Mouse (Mus musculus) hindbrain, embryonic 12.5 days (tissue): ENCODE results near the gene Slc35b3. TPM values are rescaled to one million over a fixed set of nuclear protein-coding genes. Genes with fewer than 3 reads are reported as not detected.

Experiments
- ATAC-seq: fragments of 200-750 bp; cut with Nextera tagmentation; 2 replicates; pipeline ENCODE4 v1.8.0; 2017; ENCODE audit warnings: moderate TSS enrichment; ENCODE audit not compliant: low FRiP score
- H3K27ac ChIP-seq: fragments of 300-500 bp; sonication (generic); 2 replicates; pipeline ENCODE4 v1.5.1; 2016; ENCODE audit warnings: mild to moderate bottlenecking
- H3K27me3 ChIP-seq: fragments of 300-500 bp; sonication (generic); 2 replicates; pipeline ENCODE4 v1.6.1; 2016; ENCODE audit warnings: mild to moderate bottlenecking
- H3K36me3 ChIP-seq: fragments of 300-500 bp; sonication (generic); 2 replicates; pipeline ENCODE4 v1.6.1; 2016; ENCODE audit warnings: mild to moderate bottlenecking
- H3K4me1 ChIP-seq: fragments of 300-500 bp; sonication (generic); 2 replicates; pipeline ENCODE4 v1.6.1; 2016
- H3K4me2 ChIP-seq: fragments of 300-500 bp; sonication (generic); replicated peaks from 2 replicates; pipeline ENCODE4 v1.6.1; 2016; ENCODE audit warnings: mild to moderate bottlenecking
- H3K4me3 ChIP-seq: fragments of 300-500 bp; sonication (generic); 2 replicates; pipeline ENCODE4 v1.5.1; 2016; ENCODE audit warnings: mild to moderate bottlenecking
- H3K9ac ChIP-seq: fragments of 300-500 bp; sonication (generic); 2 replicates; pipeline ENCODE4 v1.6.1; 2016; ENCODE audit warnings: mild to moderate bottlenecking, moderate library complexity
- H3K9me3 ChIP-seq: fragments of 300-500 bp; sonication (generic); replicated peaks from 2 replicates; pipeline ENCODE4 v1.6.1; 2016; ENCODE audit warnings: mild to moderate bottlenecking
- WGBS: fragments of 180-500 bp; shearing (Covaris S2); methylation state at CpG from one replicate; pipeline ENCODE4 v1.1.7; 2016; 5-methylcytosine and 5-hydroxymethylcytosine counted together
- polyA plus RNA-seq: library from polyadenylated mRNA; unstranded; fragments of >200 nt; fragmentation: Nextera tagmentation; extraction: Ambion mirVana; gene quantifications from 2 replicates; pipeline ENCODE4 v1.2.1, GENCODE M21; 2016

Gene Slc35b3
- polyA plus RNA-seq, 1 experiment from 2014 or later: 32.4 TPM

GRCm38 (mm10) chr13:38935856-38936446 is 24.7 kb downstream of the Slc35b3 start:
- 93% methylated on average over 10 of the region's 10 CpGs for WGBS
- Histone ChIP-seq H3K36me3 (peaks cover 53% of the 10 kb centered on the region), H3K9me3 (no peaks in the 10 kb centered on the region), H3K4me1 (no peaks in the 10 kb centered on the region), H3K27ac (no peak overlapping the region), H3K9ac (no peak overlapping the region), H3K4me3 (no peak overlapping the region), H3K4me2 (no peak overlapping the region), H3K27me3 (no peaks in the 10 kb centered on the region)
- ATAC-seq: no peak

- H3K4me2 ChIP-seq: no peak overlapping the region
- no peak overlapping the region for H3K9ac ChIP-seq
- no peaks in the 10 kb centered on the region for H3K27me3 ChIP-seq
- ATAC-seq: no peak
- no peaks in the 10 kb centered on the region for H3K4me1 ChIP-seq
- H3K36me3 ChIP-seq: peaks cover 23% of the 10 kb centered on the region
- H3K4me3 ChIP-seq: no peak overlapping the region
- 97% methylated on average over 15 of the region's 15 CpGs for WGBS
- no peaks in the 10 kb centered on the region for H3K9me3 ChIP-seq
- no peak overlapping the region for H3K27ac ChIP-seq
These were observed 30.7 kb downstream of the Slc35b3 start for GRCm38 (mm10) chr13:38929843-38930578.

- Histone ChIP-seq H3K4me3 (no peak overlapping the region), H3K9ac (no peak overlapping the region), H3K36me3 (no peaks in the 10 kb centered on the region), H3K27me3 (no peaks in the 10 kb centered on the region), H3K4me1 (no peaks in the 10 kb centered on the region), H3K27ac (no peak overlapping the region), H3K9me3 (no peaks in the 10 kb centered on the region), H3K4me2 (no peak overlapping the region)
- no peak for ATAC-seq
- WGBS: 70% methylated on average over 3 of the region's 3 CpGs
These were observed 38.0 kb downstream of the Slc35b3 start for GRCm38 (mm10) chr13:38922676-38923075.

GRCm38 (mm10) chr13:38921306-38921705 is 39.4 kb downstream of the Slc35b3 start:
- no peak for ATAC-seq
- H3K4me1 ChIP-seq: no peaks in the 10 kb centered on the region
- no peaks in the 10 kb centered on the region for H3K36me3 ChIP-seq
- no peaks in the 10 kb centered on the region for H3K27me3 ChIP-seq
- H3K9me3 ChIP-seq: no peaks in the 10 kb centered on the region
- H3K4me2 ChIP-seq: no peak overlapping the region
- no peak overlapping the region for H3K9ac ChIP-seq
- no peak overlapping the region for H3K4me3 ChIP-seq
- 86% methylated on average over 1 of the region's 1 CpGs for WGBS
- H3K27ac ChIP-seq: no peak overlapping the region

- WGBS: 70% methylated on average over 9 of the region's 9 CpGs
- Histone ChIP-seq H3K27me3 (no peaks in the 10 kb centered on the region), H3K36me3 (no peaks in the 10 kb centered on the region), H3K4me1 (no peaks in the 10 kb centered on the region), H3K9ac (no peak overlapping the region), H3K9me3 (no peaks in the 10 kb centered on the region), H3K27ac (no peak overlapping the region), H3K4me3 (no peak overlapping the region), H3K4me2 (no peak overlapping the region)
- no peak for ATAC-seq
These were observed 42.3 kb downstream of the Slc35b3 start for GRCm38 (mm10) chr13:38918188-38918885.

- no peaks in the 10 kb centered on the region for H3K27me3 ChIP-seq
- no peak overlapping the region for H3K9ac ChIP-seq
- no peak overlapping the region for H3K4me3 ChIP-seq
- H3K36me3 ChIP-seq: no peaks in the 10 kb centered on the region
- H3K4me1 ChIP-seq: no peaks in the 10 kb centered on the region
- no peaks in the 10 kb centered on the region for H3K9me3 ChIP-seq
- no peak overlapping the region for H3K27ac ChIP-seq
- no peak overlapping the region for H3K4me2 ChIP-seq
- no peak for ATAC-seq
- 82% methylated on average over 5 of the region's 5 CpGs for WGBS
These were observed 43.1 kb downstream of the Slc35b3 start for GRCm38 (mm10) chr13:38917556-38917955.

- Histone ChIP-seq H3K4me2 (no peak overlapping the region), H3K27me3 (no peaks in the 10 kb centered on the region), H3K4me1 (no peaks in the 10 kb centered on the region), H3K4me3 (no peak overlapping the region), H3K36me3 (no peaks in the 10 kb centered on the region), H3K9me3 (no peaks in the 10 kb centered on the region), H3K27ac (no peak overlapping the region), H3K9ac (no peak overlapping the region)
- 80% methylated on average over 6 of the region's 6 CpGs for WGBS
- ATAC-seq: no peak
These were observed 45.9 kb downstream of the Slc35b3 start for GRCm38 (mm10) chr13:38914771-38915170.

- 72% methylated on average over 3 of the region's 3 CpGs for WGBS
- no peak for ATAC-seq
These were observed 68.3 kb downstream of the Slc35b3 start for GRCm38 (mm10) chr13:38892364-38892763.

More at GRCm38 (mm10) chr13:38892364-38892763, 68.3 kb downstream of the Slc35b3 start:
- Histone ChIP-seq H3K9me3 (no peaks in the 10 kb centered on the region), H3K4me1 (no peaks in the 10 kb centered on the region), H3K36me3 (no peaks in the 10 kb centered on the region), H3K4me2 (no peak overlapping the region), H3K27ac (no peak overlapping the region), H3K9ac (no peak overlapping the region), H3K4me3 (no peak overlapping the region), H3K27me3 (no peaks in the 10 kb centered on the region)
